Mouse (Mus musculus) T-helper 1 cell (primary cell): ENCODE results near the gene Dclk2.

Experiments used
- in situ Hi-C: fragments of 300-600 bp; cut with MboI, MseI; formaldehyde crosslinking; loops from one replicate; pipeline ENCODE4 v1.15.1; 2025; ENCODE audit warnings: high pct_unique_total_duplicates

Gene Dclk2

GRCm38 (mm10) chr3:86845578-86845977 is 75.1 kb downstream of the Dclk2 start:
- in situ Hi-C loops: no loop called here

- in situ Hi-C loops: no loop called here
These were observed 75.7 kb downstream of the Dclk2 start for GRCm38 (mm10) chr3:86844804-86845481.

GRCm38 (mm10) chr3:86842461-86842860 is 78.2 kb downstream of the Dclk2 start:
- in situ Hi-C loops: no loop called here

- in situ Hi-C loops: no loop called here
These were observed 81.0 kb downstream of the Dclk2 start for GRCm38 (mm10) chr3:86839606-86840005.

- in situ Hi-C loops: no loop called here
These were observed 83.3 kb downstream of the Dclk2 start for GRCm38 (mm10) chr3:86837386-86837785.

- in situ Hi-C loops: no loop called here
These were observed 85.5 kb downstream of the Dclk2 start for GRCm38 (mm10) chr3:86835180-86835579.

GRCm38 (mm10) chr3:86834341-86834740 is 86.3 kb downstream of the Dclk2 start:
- in situ Hi-C loops: no loop called here

GRCm38 (mm10) chr3:86832591-86833267 is 87.9 kb downstream of the Dclk2 start:
- in situ Hi-C loops: no loop called here

- in situ Hi-C loops: no loop called here
These were observed 88.5 kb downstream of the Dclk2 start for GRCm38 (mm10) chr3:86832115-86832514.

- in situ Hi-C loops: no loop called here
These were observed 93.1 kb downstream of the Dclk2 start for GRCm38 (mm10) chr3:86827506-86827905.

GRCm38 (mm10) chr3:86821383-86821782 is 99.3 kb downstream of the Dclk2 start:
- in situ Hi-C loops: no loop called here

- in situ Hi-C loops: no loop called here
These were observed 100.3 kb downstream of the Dclk2 start for GRCm38 (mm10) chr3:86820344-86820743.

GRCm38 (mm10) chr3:86819372-86819771 is 101.3 kb downstream of the Dclk2 start:
- in situ Hi-C loops: loop anchor here (10.0 kb wide), 1 partner anchor 155 kb away; no protein-coding TSS in a partner anchor

- in situ Hi-C loops: loop anchor here (10.0 kb wide), 1 partner anchor 157 kb away; no protein-coding TSS in a partner anchor
These were observed 102.6 kb downstream of the Dclk2 start for GRCm38 (mm10) chr3:86818001-86818585.

- in situ Hi-C loops: loop anchor here (10.0 kb wide), 1 partner anchor 162 kb away; no protein-coding TSS in a partner anchor
These were observed 108.0 kb downstream of the Dclk2 start for GRCm38 (mm10) chr3:86812689-86813088.

- in situ Hi-C loops: loop anchor here (10.0 kb wide), 1 partner anchor 164 kb away; no protein-coding TSS in a partner anchor
These were observed 109.7 kb downstream of the Dclk2 start for GRCm38 (mm10) chr3:86810908-86811307.

GRCm38 (mm10) chr3:86809646-86810045 is 111.0 kb downstream of the Dclk2 start:
- in situ Hi-C loops: loop anchor here (10.0 kb wide), 1 partner anchor 165 kb away; no protein-coding TSS in a partner anchor

- in situ Hi-C loops: no loop called here
These were observed 111.5 kb downstream of the Dclk2 start for GRCm38 (mm10) chr3:86809199-86809598.

GRCm38 (mm10) chr3:86807750-86808467 is 112.7 kb downstream of the Dclk2 start:
- in situ Hi-C loops: no loop called here

- in situ Hi-C loops: no loop called here
These were observed 113.8 kb downstream of the Dclk2 start for GRCm38 (mm10) chr3:86806834-86807233.

- in situ Hi-C loops: no loop called here
These were observed 116.4 kb downstream of the Dclk2 start for GRCm38 (mm10) chr3:86804265-86804664.

- in situ Hi-C loops: no loop called here
These were observed 117.8 kb downstream of the Dclk2 start for GRCm38 (mm10) chr3:86802825-86803224.
